Mouse (Mus musculus) liver, adult (tissue): ENCODE data around the gene Umad1.

Experiments used
- GATA4 ChIP-seq: IDR thresholded peaks from 2 replicates; pipeline ENCODE4 v1.6.1; 2014; ENCODE audit warnings: mild to moderate bottlenecking, low read length; ENCODE audit not compliant: insufficient replicate concordance

The Umad1 gene

GRCm38 (mm10) chr6:8489938-8490585, 231.0 kb downstream of the Umad1 start:
- no peak for TF ChIP-seq GATA4

DNA sequence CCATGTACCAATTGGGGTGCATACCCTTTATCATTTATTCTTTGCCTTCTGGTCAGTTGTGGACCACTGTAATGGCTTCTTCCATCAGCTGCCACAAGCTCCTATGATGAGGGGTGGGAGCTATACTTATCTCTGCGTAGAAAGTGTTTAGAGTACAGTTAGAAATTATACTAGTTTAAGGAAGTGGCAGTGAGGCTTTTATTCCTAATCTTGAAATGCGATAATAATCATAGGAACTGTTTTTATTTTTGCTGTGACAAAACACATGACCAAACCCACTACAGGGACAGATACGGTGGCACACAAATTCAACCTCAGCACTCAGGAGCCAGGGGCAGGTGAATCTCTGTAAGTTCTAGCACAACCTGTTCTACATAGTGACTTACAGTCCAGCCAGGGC, 233.2 kb downstream of the Umad1 start:
- TF ChIP-seq GATA4: no peak

DNA sequence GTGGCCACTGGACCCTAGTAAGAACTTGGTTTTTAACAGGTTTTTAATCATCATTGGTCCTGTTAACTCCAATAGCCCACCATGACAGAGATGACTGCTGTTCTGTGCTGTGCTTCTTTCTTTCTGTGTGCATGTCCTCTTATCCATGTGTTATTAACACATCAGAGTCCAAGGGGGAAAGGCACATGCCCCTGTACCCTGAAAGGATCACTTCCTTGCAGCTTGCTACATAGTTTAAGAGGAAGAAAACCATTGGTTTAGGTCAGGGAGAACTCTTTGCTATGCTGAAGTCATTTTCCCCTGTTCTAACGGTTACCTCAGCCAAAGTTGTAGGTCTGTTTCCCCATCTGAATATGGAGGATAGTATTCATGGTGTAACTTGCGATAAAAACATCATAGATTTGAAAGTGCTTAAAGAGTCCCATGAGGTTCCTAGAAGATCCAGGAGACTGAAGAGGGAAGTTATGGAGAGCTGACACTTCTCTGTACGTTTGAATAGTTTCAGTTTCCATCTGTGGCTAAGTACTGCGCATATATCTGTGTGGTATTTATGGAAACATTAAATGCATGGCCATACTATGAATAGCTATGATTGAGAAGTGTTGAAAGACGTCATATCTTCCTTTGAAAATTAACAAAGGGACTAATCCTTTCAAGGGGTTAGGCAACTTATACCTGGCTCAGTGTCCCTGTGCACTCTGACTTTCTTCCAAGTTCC, 236.2 kb downstream of the Umad1 start:
- TF ChIP-seq GATA4: no peak

DNA sequence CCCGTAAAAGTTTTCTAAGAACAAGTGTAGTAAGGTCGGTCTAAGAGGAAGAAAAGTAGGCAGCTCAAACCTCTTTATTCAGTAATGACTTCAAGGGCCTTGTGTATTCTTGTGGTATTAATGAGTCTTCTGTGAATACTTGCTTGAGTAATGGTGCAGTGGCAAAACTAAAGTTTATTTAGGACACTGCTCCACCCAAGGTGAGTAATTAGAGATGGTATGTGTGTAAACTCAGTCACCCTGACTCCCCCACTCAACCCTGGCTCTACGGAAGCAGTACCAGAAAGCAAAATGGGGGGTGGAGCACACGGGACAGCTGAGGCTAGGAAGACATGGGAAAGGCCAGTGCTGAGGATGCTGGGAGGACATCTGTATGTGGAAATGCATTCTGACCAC, 236.7 kb downstream of the Umad1 start:
- no peak for TF ChIP-seq GATA4

GRCm38 (mm10) chr6:8497234-8497867, 238.3 kb downstream of the Umad1 start:
- no peak for TF ChIP-seq GATA4

- TF ChIP-seq GATA4: no peak
These were observed 238.8 kb downstream of the Umad1 start for GRCm38 (mm10) chr6:8497868-8498257.

DNA sequence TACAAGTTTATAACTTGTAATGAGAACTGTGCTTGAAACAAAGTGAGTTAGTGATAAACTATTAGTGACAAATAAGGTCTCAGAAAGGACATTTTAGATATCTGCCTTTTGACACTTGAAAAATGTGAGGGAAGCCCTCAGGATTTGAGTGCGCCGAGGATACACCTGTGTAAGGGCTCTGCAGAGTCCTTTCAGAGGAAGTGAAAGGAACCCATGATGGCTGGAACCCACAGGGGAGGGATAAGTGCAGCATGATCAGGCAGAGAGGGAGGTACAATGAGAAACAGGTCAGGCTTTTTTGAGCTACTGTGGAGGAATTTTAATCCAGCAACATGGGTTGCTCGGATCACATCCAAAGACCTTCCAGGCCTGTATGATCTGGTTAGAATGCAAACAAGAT, 239.9 kb downstream of the Umad1 start:
- TF ChIP-seq GATA4: no peak

DNA sequence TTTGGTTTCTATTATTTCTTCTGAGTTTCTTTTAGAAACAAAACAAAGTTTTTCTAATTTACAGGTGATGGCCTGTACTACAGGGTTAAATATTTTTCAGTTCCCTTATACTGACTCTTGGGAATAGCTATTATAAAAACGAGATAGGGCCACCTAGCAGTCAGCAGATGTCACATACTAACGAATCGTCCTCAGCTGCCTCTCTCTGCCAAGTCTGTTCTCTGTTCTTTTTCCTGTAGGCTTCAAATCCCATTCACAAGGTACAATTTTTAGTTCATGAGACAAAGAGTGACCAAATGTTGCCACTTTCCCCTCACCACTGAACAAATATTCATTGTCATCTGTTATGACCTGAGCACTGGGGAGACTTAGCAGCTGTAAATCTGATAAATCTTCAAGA, 244.9 kb downstream of the Umad1 start:
- no peak for TF ChIP-seq GATA4

DNA sequence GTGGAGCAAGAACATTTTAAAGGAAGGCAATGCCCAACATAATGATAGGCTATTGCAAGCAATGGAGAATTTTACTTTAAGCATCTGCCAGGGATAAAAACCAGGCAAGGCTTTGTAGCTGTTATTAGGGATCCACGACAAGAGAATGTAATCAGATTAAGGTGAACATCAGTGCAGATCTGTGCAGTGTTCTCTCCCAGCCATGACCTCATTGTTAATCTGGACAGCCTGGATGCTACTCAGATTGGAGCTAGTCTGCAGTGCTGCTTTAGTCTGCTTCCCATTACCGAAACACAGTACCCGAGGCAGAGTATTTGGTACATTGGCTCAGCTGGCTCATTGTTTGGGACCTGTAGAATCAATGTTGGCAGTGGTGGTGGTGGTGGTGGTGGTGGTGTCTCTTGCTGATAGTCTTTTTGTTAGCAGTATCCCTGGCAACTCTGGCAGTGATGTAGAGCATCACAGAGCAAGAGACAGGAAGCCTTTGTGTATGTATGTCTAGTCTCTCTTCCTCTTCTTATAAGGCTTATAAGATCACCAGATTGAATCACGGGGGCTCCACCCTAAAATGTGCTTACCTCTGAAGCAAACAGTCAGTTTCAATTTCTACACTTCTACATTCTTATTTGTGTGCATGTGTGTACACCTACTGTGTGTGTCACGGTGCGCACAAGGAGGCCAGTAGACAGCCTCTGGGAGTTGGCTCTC, 245.6 kb downstream of the Umad1 start:
- TF ChIP-seq GATA4: no peak

DNA sequence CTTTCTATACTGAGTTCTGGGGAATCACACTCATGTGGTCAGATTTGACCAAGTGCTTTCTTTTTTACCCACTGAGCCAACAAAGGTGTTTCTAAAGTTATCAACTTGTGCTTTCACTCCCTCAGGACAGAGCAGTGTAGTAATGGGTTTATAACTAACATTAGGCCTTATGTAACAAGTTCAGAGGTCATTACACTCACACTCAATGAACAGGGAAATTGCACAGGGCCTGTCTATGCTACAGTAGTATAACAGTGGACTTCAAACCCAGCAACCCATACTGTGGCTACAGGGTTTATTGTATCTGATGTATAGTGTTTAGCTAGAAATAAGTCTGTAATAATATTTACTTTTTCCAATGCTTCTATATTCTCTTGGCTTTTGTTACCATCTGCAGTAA, 247.5 kb downstream of the Umad1 start:
- no peak for TF ChIP-seq GATA4
